Mouse (Mus musculus): ENCODE data around the gene Mroh8. TPM values are rescaled to one million over a fixed set of nuclear protein-coding genes. Genes with fewer than 3 reads are reported as not detected.

Mroh8 gene
- polyA plus RNA-seq, 1 experiment from 2014 or later = 0.39 TPM

GRCm38 (mm10) chr2:157306091-157307032 is 27.0 kb upstream of the Mroh8 start:
- H3K36me3 ChIP-seq (ENCODE audit: control insufficient read depth, insufficient read depth, low read length) = peaks cover 23% of the 10 kb centered on the region
- no peak overlapping the region for H3K9ac ChIP-seq (ENCODE audit: low read length)
- no peaks in the 10 kb centered on the region for H3K9me3 ChIP-seq (ENCODE audit: control insufficient read depth, low read length)
- no peaks in the 10 kb centered on the region for H3K4me1 ChIP-seq (ENCODE audit: control insufficient read depth, insufficient read depth, low read length)
- H3K4me2 ChIP-seq (ENCODE audit: low read depth, severe bottlenecking) = no peak overlapping the region
- ATAC-seq (ENCODE audit: insufficient number of reproducible peaks, low FRiP score, low TSS enrichment, low read depth) (no peak), DNase-seq (ENCODE audit: low spot score) (no peak)
- 0 out of 2 replicates have a peak overlapping the region, but pooled peaks have one; percentile 23 for H3K27ac ChIP-seq (replicated peaks; ENCODE audit: low read depth, low read length)
- H3K27me3 ChIP-seq (ENCODE audit: control insufficient read depth, insufficient read depth, low read length) = no peaks in the 10 kb centered on the region
- H3K4me3 ChIP-seq (ENCODE audit: low read depth, low read length) = no peak overlapping the region
- WGBS = 83% methylated on average over 7 of the region's 7 CpGs

DNA sequence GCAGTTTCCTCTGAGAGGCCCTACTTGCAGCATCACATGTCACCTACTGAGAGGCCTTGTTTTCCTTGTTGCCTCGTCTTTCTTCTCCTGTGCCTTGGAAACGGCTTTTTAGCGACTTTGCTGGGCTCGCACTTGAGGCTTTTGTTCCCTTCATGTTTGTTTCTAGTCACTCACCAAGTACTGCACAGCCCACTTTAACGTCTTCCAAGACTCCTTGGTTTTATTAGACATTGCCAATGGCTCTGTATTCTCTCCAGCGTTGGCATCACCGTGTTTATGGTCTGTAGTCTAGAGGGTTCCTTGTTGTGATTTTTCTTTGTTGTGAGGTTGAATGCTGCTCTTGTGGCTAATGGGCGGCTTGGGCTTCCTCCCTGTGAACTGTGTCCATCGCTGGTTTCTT is 23.7 kb upstream of the Mroh8 start:
- H3K36me3 ChIP-seq (ENCODE audit: control insufficient read depth, insufficient read depth, low read length) = peaks cover 38% of the 10 kb centered on the region
- 78% methylated on average over 9 of the region's 9 CpGs for WGBS
- no peak for ATAC-seq (ENCODE audit: insufficient number of reproducible peaks, low FRiP score, low TSS enrichment, low read depth)

DNA sequence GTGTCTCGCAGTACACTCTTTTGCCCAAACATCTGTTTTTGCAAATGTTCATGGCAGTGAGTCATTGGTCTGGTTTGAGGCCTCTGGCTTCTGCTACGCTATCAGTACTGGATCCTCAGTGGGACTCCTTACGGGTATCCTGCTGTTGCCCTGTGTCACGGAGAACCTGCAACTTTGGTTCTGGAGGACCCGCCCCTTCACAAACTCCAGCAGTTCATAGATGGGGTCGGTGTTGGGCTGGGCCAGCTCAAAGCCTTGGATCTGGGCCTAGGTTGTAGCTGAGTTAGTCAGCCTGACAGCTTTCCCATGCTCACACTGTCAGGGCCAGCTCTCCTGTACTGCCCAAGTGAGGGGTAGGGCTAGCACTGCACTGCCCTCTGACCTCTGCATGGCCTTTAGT is 20.7 kb upstream of the Mroh8 start:
- H3K27ac ChIP-seq (replicated peaks; ENCODE audit: low read depth, low read length) = no peak overlapping the region
- no peak overlapping the region for H3K4me3 ChIP-seq (ENCODE audit: low read depth, low read length)
- 91% methylated on average over 6 of the region's 6 CpGs for WGBS
- H3K4me1 ChIP-seq (ENCODE audit: control insufficient read depth, insufficient read depth, low read length) = no peaks in the 10 kb centered on the region
- ATAC-seq (ENCODE audit: insufficient number of reproducible peaks, low FRiP score, low TSS enrichment, low read depth) (no peak), DNase-seq (ENCODE audit: low spot score) (no peak)
- H3K27me3 ChIP-seq (ENCODE audit: control insufficient read depth, insufficient read depth, low read length) = no peaks in the 10 kb centered on the region
- no peak overlapping the region for H3K9ac ChIP-seq (ENCODE audit: low read length)
- H3K4me2 ChIP-seq (ENCODE audit: low read depth, severe bottlenecking) = no peak overlapping the region
- H3K36me3 ChIP-seq (ENCODE audit: control insufficient read depth, insufficient read depth, low read length) = peaks cover 48% of the 10 kb centered on the region
- H3K9me3 ChIP-seq (ENCODE audit: control insufficient read depth, low read length) = no peaks in the 10 kb centered on the region

More for the DNA sequence above, 23.7 kb upstream of the Mroh8 start:
- Histone ChIP-seq H3K4me1 (ENCODE audit: control insufficient read depth, insufficient read depth, low read length) (no peaks in the 10 kb centered on the region), H3K9ac (ENCODE audit: low read length) (no peak overlapping the region), H3K4me2 (ENCODE audit: low read depth, severe bottlenecking) (no peak overlapping the region), H3K9me3 (ENCODE audit: control insufficient read depth, low read length) (no peaks in the 10 kb centered on the region), H3K27me3 (ENCODE audit: control insufficient read depth, insufficient read depth, low read length) (no peaks in the 10 kb centered on the region), H3K4me3 (ENCODE audit: low read depth, low read length) (no peak overlapping the region), H3K27ac (replicated peaks; ENCODE audit: low read depth, low read length) (no peak overlapping the region)
- DNase-seq (ENCODE audit: low spot score) = no peak

- no peak overlapping the region for H3K4me2 ChIP-seq (ENCODE audit: low read depth, severe bottlenecking)
These were observed 16.8 kb upstream of the Mroh8 start for GRCm38 (mm10) chr2:157296105-157296689.

GRCm38 (mm10) chr2:157292093-157292492 is 12.7 kb upstream of the Mroh8 start:
- ATAC-seq (ENCODE audit: insufficient number of reproducible peaks, low FRiP score, low TSS enrichment, low read depth) (no peak), DNase-seq (ENCODE audit: low spot score) (peak; percentile 80)
- no peak overlapping the region for H3K4me3 ChIP-seq (ENCODE audit: low read depth, low read length)
- H3K36me3 ChIP-seq (ENCODE audit: control insufficient read depth, insufficient read depth, low read length) = peaks cover 35% of the 10 kb centered on the region
- WGBS = 27% methylated on average over 2 of the region's 2 CpGs
- no peaks in the 10 kb centered on the region for H3K4me1 ChIP-seq (ENCODE audit: control insufficient read depth, insufficient read depth, low read length)
- no peaks in the 10 kb centered on the region for H3K9me3 ChIP-seq (ENCODE audit: control insufficient read depth, low read length)
- no peak overlapping the region for H3K9ac ChIP-seq (ENCODE audit: low read length)
- H3K27me3 ChIP-seq (ENCODE audit: control insufficient read depth, insufficient read depth, low read length) = no peaks in the 10 kb centered on the region
- no peak overlapping the region for H3K4me2 ChIP-seq (ENCODE audit: low read depth, severe bottlenecking)
- H3K27ac ChIP-seq (replicated peaks; ENCODE audit: low read depth, low read length) = no peak overlapping the region

More at GRCm38 (mm10) chr2:157296105-157296689, 16.8 kb upstream of the Mroh8 start:
- ATAC-seq (ENCODE audit: insufficient number of reproducible peaks, low FRiP score, low TSS enrichment, low read depth) = no peak
- H3K4me3 ChIP-seq (ENCODE audit: low read depth, low read length) = no peak overlapping the region
- no peaks in the 10 kb centered on the region for H3K9me3 ChIP-seq (ENCODE audit: control insufficient read depth, low read length)
- 87% methylated on average over 7 of the region's 7 CpGs for WGBS
- H3K27ac ChIP-seq (replicated peaks; ENCODE audit: low read depth, low read length) = no peak overlapping the region
- no peaks in the 10 kb centered on the region for H3K4me1 ChIP-seq (ENCODE audit: control insufficient read depth, insufficient read depth, low read length)
- peaks cover 48% of the 10 kb centered on the region for H3K36me3 ChIP-seq (ENCODE audit: control insufficient read depth, insufficient read depth, low read length)
- no peaks in the 10 kb centered on the region for H3K27me3 ChIP-seq (ENCODE audit: control insufficient read depth, insufficient read depth, low read length)
- DNase-seq (ENCODE audit: low spot score) = no peak
- no peak overlapping the region for H3K9ac ChIP-seq (ENCODE audit: low read length)

GRCm38 (mm10) chr2:157288996-157289395 is 9.6 kb upstream of the Mroh8 start:
- H3K9ac ChIP-seq (ENCODE audit: low read length) = no peak overlapping the region
- no peaks in the 10 kb centered on the region for H3K9me3 ChIP-seq (ENCODE audit: control insufficient read depth, low read length)
- WGBS = 94% methylated on average over 5 of the region's 5 CpGs
- no peak for ATAC-seq (ENCODE audit: insufficient number of reproducible peaks, low FRiP score, low TSS enrichment, low read depth)
- H3K4me1 ChIP-seq (ENCODE audit: control insufficient read depth, insufficient read depth, low read length) = no peaks in the 10 kb centered on the region
- H3K4me3 ChIP-seq (ENCODE audit: low read depth, low read length) = no peak overlapping the region
- no peak for DNase-seq (ENCODE audit: low spot score)
- H3K4me2 ChIP-seq (ENCODE audit: low read depth, severe bottlenecking) = no peak overlapping the region
- no peaks in the 10 kb centered on the region for H3K27me3 ChIP-seq (ENCODE audit: control insufficient read depth, insufficient read depth, low read length)
- H3K27ac ChIP-seq (replicated peaks; ENCODE audit: low read depth, low read length) = no peak overlapping the region
- H3K36me3 ChIP-seq (ENCODE audit: control insufficient read depth, insufficient read depth, low read length) = peaks cover 22% of the 10 kb centered on the region

DNA sequence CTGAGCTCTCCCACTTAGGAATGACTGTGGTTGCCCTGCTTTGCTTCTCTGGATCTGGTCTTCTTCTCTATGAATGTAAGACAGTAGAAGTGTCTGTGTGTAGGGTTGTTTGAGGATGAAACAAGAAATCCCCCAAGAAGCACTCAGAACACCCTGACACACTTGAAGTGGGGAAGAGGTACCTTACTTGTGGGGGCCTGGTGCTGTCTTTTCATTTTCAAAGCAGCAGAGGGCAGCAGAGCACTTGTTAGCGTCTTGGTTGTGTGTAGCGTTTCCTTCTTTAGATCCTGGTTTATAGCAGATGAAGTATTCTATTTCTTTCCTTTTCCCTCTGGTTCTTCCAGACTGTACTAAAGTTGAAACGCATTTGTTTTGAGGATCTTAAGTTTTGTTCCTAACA is 8.2 kb upstream of the Mroh8 start:
- Histone ChIP-seq H3K4me3 (ENCODE audit: low read depth, low read length) (no peak overlapping the region), H3K4me2 (ENCODE audit: low read depth, severe bottlenecking) (no peak overlapping the region), H3K36me3 (ENCODE audit: control insufficient read depth, insufficient read depth, low read length) (peaks cover 26% of the 10 kb centered on the region), H3K9ac (ENCODE audit: low read length) (no peak overlapping the region), H3K27me3 (ENCODE audit: control insufficient read depth, insufficient read depth, low read length) (no peaks in the 10 kb centered on the region), H3K9me3 (ENCODE audit: control insufficient read depth, low read length) (no peaks in the 10 kb centered on the region), H3K4me1 (ENCODE audit: control insufficient read depth, insufficient read depth, low read length) (no peaks in the 10 kb centered on the region), H3K27ac (replicated peaks; ENCODE audit: low read depth, low read length) (no peak overlapping the region)
- ATAC-seq (ENCODE audit: insufficient number of reproducible peaks, low FRiP score, low TSS enrichment, low read depth) = no peak
- peak; percentile 46 for DNase-seq (ENCODE audit: low spot score)
- 38% methylated on average over 3 of the region's 3 CpGs for WGBS

- Histone ChIP-seq H3K36me3 (ENCODE audit: control insufficient read depth, insufficient read depth, low read length) (peaks cover 13% of the 10 kb centered on the region), H3K27ac (replicated peaks; ENCODE audit: low read depth, low read length) (no peak overlapping the region), H3K4me1 (ENCODE audit: control insufficient read depth, insufficient read depth, low read length) (peaks cover 10% of the 10 kb centered on the region), H3K9me3 (ENCODE audit: control insufficient read depth, low read length) (no peaks in the 10 kb centered on the region), H3K9ac (ENCODE audit: low read length) (no peak overlapping the region), H3K4me3 (ENCODE audit: low read depth, low read length) (no peak overlapping the region), H3K4me2 (ENCODE audit: low read depth, severe bottlenecking) (no peak overlapping the region), H3K27me3 (ENCODE audit: control insufficient read depth, insufficient read depth, low read length) (no peaks in the 10 kb centered on the region)
- ATAC-seq (ENCODE audit: insufficient number of reproducible peaks, low FRiP score, low TSS enrichment, low read depth) (no peak), DNase-seq (ENCODE audit: low spot score) (no peak)
- WGBS = 92% methylated on average over 6 of the region's 6 CpGs
These were observed 4.0 kb upstream of the Mroh8 start for GRCm38 (mm10) chr2:157283321-157283720.

Measured in limb, embryonic 11.5 days (tissue).